Mouse (Mus musculus) R1 (cell line): ENCODE data around the gene Nkx6-1.
A peak's percentile ranks its signal among the peaks of the same experiment; 100 is the strongest.

Experiments used
- DNase-seq: peaks from one replicate; pipeline ENCODE4 v3.0.0-alpha.2; 2018; ENCODE audit warnings: low read depth, low spot score

The Nkx6-1 gene

DNA sequence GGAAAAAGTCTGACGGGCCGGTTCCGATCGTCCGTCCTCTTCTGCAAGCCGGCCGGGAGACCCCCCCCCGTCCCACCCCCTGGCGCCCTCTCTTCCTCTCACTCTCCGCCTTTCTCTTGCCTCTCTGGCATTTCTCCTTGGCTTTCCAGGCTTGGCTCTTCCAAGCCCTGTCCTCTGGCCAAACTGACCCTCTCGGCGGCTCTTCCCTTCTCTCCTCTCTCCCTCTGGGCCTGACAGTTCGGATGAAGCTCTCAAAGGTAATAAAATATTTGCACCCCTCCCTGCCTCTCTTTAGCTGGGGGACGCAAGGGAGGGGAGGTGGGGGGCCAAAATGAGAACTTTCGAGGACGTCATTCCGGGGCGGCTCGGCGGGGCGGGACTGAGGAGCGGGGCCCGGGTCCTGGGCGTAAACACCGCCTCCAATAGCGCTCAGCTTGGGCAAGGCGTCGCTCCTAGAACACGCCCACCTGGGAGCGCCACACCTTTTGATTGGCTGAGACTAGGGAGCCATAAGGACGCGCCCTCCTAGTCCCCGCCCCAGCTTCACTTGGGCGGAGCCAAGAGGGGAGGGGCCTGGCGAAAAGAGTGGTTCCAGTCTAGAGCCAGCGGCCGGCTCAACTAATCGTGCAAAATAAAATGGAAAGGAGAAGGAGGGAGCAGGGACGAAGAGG is at the start of gene Nkx6-1:
Gene Nkx6-1 (minus strand): TSS at position 52 of the 671 bp plus-strand sequence.
- peak; percentile 98 for DNase-seq

GRCm38 (mm10) chr5:101713064-101713613 is 48.3 kb upstream of the Nkx6-1 start:
- peak; percentile 82 for DNase-seq

DNA sequence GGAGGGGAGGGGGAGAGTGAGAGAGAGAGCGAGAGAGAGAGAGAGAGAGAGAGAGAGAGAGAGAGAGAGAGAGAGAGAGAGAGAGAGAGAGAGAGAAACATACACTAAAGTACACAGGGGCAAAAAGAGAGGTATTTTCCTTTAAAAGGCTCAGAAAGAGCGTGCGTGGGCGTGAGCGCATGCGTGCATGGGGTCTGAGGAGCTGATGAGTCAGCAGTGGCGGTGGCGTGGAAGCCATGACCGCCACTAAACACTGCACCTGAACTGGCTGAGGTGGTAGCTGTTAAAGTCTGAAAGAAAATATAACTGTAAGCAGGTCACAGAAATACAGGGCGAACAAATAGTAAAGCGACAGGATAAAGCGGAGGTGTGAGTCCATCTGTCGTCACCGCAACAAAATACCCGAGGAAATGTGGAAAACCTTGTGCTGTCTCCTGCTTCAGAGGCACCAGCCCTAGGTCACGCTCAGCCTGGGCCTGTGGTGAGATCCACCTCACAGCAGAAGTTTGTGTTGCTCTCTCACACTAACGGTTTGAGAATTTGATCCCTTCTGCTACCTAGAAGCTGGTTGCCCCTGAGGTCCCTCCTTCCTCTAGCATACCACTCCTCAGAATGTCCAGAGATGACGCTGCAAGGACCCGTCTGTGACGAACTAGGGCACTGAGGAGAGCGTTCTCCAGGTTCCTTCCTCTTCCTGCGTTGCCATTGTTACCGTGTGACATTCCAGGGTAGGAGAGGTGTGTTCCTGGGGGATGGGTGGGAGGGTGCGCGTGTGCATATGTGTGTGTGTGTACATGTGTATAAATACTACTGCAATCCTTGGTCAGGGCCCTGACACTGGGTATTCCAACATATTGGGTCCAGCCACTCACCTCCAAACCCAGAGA is 38.8 kb upstream of the Nkx6-1 start:
- DNase-seq = peak; percentile 75

GRCm38 (mm10) chr5:101702636-101703035 is 37.8 kb upstream of the Nkx6-1 start:
- DNase-seq = no peak

DNA sequence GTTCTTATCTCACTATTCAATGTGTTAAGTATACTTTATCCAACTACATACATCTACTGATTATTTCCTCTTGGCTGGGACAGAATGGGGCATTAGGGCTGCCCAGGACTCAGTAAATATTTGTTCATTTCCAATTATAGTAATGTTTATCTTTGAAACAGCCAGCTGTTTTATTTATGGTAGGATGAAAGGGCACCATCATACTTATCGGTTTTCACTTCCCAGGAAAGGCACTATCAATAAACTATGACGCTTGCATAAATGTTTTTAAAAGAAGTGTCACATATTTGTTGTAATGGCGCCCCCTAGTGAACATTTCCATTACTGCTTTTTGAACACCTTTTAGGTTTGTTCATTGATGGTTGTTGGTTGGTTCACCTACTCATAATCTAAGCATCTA is 35.8 kb upstream of the Nkx6-1 start:
- peak; percentile 60 for DNase-seq

DNA sequence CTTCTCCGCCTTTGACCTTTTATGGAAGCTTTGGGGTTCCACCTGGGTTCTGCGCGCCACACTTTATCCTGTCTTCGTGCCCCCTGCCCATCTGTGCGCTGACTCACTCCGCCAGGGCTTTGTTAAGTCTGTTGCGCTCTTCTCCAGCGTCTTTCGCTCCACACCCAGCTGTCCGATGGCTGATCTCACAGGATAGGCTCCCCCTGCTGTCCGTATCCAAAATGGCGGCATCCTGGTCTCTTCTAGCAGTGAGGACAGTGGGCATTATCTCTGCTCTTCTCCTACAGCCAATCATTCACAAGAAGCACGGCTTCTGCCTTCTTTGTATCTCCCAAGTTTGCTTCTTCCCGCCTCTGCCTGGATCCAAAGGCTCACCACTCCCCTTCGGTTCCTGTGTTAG is 23.8 kb upstream of the Nkx6-1 start:
- peak; percentile 86 for DNase-seq

DNA sequence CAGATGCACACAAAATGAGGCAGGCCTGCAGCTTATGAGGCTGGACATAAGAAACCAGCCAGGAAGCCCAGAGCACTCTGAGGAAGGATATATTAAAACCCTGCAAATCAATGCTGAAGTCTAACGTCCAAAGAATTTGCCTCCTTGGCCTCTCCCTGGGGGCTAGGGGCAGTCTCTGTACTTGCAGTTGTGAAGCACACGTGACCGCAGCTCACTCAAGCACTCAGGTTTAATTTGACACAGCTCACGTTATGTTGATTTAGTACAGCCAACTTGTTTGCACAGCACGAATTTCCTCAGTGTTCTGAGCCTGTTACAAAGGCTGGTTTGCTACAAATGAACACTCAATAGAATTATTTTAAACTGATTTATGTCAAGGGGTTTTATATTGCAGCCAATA is 18.5 kb upstream of the Nkx6-1 start:
- DNase-seq = no peak

DNA sequence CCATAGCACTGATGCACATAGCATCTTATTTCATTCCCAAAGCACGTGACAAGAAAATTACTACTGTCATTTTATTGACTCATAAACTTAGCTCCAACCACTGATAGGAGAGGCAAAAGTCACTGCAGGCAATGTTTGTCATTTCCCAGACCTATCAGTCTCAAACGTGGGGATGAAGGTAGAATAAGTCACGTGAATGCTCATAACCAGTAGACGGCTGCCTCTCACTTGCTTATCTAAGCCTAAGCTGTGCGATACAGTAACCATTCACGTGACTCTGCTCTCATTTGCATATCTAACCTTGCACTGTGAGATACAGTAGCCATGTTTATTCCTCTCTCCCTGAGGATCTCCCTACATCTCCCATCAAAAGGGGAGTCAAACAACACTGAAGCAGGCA is 15.5 kb upstream of the Nkx6-1 start:
- no peak for DNase-seq

GRCm38 (mm10) chr5:101669381-101669780 is 4.6 kb upstream of the Nkx6-1 start:
- peak; percentile 62 for DNase-seq

- no peak for DNase-seq
These were observed 3.7 kb upstream of the Nkx6-1 start for GRCm38 (mm10) chr5:101668475-101668874.

DNA sequence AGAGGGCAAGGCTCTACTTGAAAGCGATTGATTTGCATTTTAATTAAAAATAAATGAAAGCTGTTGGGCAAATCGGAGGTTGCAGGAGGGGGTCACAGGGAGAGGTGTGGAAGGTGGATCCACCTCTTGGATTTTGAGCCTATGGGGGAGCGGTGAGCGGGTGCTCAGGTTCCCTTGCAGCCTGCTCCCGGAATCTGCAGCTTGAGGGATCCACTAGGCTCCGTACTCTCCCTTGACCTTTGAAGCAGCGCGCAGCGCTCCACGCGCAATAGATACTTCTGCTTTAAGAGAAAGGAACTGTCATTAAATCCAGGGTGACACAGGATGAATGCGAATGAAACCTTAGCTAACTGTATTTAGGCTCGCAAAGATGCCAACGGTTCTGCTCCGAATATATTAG is 3.2 kb upstream of the Nkx6-1 start:
- no peak for DNase-seq

DNA sequence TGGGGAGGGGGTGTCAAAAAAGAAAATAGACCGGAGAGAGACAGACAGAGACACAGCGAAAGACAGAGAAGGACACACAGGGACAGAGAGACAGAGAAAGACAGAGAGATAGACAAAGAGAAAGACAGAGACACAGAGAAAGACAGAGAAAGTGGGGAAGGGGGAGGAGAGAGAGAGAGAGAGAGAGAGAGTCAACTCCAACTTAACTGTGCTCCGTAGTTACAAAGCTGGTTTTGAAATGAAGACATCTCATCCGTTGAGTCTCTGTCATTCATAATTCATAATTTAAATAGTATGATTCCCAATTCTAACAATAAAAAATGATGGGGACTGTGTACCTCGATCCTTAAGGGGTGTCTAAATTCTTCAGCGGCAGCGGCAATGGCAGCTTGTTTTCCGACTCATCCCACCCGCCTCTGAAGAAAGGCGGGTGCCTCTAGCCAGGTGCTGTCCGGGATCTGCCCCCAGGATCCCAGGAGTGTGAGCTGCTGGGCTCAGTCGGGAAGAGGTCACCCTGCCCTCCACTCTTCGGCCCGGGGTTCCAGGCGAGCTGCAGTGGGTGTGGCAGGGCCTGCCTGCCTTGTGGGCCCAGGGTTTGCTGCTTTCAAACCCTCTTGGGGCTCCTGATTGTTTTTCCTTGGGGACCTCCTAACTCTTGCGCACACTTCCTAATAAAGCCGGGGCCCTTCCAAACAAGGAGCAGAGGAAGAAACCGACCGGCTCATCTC is 2.6 kb upstream of the Nkx6-1 start:
- no peak for DNase-seq

DNA sequence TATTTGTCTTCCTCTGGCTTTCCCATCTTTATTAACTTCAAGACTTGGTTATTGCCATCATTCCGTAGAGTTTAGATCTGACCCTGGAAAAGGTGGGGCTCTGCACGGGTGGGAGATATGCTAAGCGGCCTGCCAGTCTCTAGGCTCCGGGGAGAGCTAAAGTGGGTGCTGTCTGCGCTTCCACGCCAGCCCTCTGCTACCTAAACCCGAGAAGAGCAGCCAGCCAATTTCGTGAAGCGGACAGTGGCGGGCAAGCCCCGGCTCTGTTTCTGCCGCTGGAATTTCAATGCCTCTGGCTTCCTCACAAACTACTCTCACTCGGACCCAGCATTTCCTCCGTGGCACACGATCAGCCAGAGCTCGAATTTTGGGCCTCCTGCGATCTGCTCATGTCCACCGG is 1.9 kb upstream of the Nkx6-1 start:
- DNase-seq = no peak

GRCm38 (mm10) chr5:101666091-101666490 is 1.3 kb upstream of the Nkx6-1 start:
- no peak for DNase-seq

DNA sequence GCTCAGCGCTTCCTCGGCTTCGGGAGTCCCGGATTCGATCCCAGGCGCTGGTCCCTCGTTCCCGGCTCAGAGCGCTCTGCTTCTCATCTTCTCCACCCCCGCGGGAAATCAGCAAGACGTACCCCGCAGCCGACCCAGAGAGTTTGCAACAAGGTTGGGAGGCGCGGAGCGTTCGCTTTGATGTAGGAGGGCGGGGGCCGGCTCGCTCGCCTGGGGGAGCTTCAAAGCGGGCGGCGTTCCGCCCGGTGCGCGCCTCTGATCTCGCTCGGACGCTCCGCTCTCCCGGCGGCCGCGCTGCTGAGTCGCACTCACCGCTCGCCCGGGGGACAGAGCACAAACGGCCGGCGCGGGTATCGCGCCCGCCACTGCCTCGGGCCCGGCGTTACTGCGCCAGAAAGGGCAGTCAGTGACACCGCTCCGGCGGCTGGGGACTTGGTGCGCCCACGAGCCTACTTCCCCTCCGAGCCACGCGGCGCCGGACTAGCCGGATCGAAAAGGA is 324 bp downstream of the Nkx6-1 start:
- peak; percentile 70 for DNase-seq

DNA sequence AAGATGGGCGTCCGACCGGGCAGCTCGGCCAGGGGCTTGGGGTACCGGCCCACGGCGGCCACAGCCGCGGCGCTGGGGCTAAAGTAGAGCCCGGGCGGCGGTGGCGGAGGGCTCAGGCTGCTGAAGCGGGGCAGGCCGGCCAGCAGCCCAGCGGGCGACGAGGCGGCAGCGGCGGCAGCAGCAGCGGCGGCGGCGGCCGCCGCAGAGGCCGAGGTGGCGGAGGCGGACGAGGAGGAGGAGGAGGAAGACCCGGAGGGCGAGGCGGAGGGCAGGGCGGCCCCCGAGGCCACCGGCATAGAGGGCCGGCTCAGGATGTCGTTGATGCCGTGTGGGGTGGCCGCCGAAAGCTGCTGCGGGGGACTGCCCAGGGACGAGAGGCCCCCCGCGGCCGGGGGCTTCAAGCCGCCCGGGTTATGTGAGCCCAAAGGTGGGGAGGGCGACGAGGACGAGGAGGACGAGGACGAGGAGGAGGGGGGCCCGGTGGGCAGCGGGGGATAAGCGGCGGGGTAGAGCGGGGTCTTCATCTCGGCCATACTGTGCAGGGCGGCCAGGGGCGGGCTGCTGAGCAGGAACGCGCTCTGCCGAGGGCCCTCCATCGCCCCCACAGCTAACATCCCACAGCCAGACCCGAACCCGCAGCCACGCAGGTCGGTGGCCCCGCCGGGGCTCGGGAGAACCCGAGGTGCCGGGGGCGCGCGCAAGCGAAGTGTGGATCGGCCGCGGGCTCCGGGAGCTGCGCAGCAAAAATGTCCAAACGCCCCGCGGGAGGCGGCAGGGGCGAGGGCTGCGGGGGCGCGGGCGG is 974 bp downstream of the Nkx6-1 start:
- DNase-seq = no peak

DNA sequence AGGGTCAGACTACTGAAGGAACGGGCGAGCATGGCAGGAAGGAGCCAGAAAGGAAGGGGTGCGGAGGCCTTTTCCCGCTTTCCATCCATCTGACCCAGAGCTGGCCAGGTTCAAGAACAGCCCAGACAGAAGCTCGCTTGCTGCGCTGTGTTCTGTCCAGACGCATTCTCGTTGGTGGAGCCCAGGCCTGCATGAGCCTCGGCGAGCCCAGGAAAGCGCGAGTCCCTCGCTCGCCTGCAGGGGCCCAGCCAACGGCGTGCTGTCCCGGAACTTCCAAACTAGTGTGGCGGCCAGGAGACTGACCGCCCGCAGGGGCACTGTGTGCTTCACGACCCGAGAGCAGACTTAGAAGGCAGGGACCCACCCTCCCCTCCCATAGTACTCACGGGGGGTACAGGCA is 1.6 kb downstream of the Nkx6-1 start:
- DNase-seq = peak; percentile 48

GRCm38 (mm10) chr5:101662485-101662884 is 2.3 kb downstream of the Nkx6-1 start:
- DNase-seq = peak; percentile 39

GRCm38 (mm10) chr5:101661561-101662211 is 3.1 kb downstream of the Nkx6-1 start:
- peak; percentile 48 for DNase-seq

GRCm38 (mm10) chr5:101660666-101661065 is 4.1 kb downstream of the Nkx6-1 start:
- DNase-seq = no peak
